Mouse (Mus musculus) lung, postnatal 4 days (tissue): Measurements from ENCODE around the gene Prkch.
"Not testable (repeated sequence)": the region's sequence is repeated elsewhere in the genome, so short reads cannot be mapped to it uniquely, and the experiment has no call there.

Source experiments
- DNase-seq, 2 experiments: peaks; one replicate each; pipeline ENCODE4 v3.0.0; 2021

The Prkch gene

DNA sequence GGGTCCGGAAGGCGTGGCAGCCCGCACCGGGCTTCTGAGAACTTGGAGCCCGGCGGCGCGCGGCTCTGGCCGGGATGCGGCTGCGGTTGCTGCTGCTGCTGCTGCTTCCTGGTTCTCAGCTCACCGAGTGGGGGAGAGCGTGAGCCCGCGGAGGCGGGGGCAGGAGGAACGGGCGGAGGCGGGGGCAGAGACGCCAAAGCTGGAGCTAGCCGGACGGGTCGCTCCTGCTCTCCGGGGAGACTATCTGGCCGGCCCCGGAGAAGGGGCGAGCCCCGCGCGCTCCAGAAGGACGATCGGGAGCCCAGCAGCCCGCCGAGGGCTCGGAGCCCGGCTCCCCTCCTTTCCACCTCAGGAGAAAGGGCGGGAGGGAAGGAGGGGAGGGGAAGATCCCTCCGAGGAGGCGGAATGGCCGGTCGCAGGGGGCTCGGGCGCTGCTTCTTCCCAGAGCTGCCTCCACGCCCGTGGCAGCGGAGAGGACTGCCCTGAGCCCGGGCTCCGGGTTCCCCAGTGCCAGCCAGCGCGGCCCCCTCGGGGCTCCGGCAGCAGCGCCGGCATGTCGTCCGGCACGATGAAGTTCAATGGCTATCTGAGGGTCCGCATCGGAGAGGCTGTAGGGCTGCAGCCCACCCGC lies at the start of gene Prkch:
Prkch (plus strand) TSS at position 187 of the 631 bp plus-strand sequence.
- peak; percentile 90 to 93 for DNase-seq

DNA sequence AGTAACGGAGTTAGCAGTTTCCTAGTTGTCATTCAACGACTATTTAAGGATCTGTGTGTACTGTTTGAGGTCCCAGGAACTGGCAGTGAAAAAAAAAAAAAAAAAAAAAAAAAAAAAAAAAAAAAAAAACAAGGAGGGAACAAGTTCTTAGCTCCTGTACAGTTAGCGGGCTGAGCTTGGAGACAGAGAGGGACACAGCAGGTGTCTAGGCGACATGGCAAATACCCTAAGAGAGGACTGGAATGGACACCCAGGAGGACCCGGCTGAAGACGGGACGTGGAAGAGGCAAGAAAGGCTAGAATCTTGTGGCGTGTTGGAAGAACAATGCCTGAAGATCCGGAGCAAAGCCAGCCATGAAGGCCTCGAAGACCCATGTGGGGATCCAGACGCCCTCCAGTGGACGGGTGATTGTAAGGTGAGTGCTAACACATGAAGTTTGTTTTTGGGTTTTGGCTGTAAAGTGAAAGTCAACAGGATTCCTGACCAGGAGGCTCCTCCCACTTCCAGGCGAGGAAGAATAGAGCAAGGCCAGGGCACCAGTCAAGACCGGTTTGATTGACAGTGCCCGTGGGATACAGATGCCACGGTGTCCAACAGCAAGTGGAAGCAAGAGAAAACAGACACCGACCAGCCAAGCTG lies 47.0 kb upstream of the Prkch start:
- DNase-seq = peak; percentile 54 to 65

DNA sequence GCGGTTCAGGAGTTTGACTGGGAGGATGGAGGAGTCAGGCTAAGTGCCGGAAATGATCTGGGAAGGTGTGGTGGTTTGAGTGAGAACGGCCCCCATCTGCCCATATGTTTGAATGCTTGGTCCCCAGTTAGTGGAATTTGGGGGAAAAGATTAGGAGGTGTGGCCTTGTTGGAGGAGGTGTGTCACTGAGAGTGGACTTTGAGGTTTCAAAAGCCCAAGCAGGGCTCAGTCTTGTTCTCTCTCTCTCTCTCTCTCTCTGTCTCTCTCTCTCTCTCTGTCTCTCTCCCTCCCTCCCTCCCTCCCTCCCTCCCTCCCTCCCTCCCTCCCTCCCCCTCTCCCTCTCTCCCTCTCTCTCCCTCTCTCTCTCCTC lies 46.5 kb upstream of the Prkch start:
- not testable (repeated sequence) for DNase-seq

DNA sequence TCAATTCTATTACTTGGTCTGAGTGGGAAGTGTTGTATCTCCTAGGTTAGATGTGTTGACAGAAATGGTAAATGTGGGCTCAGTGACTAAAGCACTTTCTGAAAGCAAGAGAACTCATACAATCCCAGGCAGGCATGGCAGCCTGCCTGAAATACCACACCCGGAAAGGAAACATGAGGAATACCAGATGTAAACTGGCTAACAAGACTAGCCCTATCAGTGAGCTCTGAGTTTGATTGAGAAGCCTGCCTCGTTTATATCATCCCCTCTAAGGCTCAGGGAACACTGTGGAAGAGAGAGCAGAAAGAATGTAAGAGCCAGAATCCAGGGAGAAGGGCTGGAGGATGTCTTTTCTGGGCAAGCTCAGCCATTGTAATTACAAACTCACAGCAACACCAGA lies 45.4 kb upstream of the Prkch start:
- peak in 1 of 2 experiments; percentile 11 for DNase-seq

DNA sequence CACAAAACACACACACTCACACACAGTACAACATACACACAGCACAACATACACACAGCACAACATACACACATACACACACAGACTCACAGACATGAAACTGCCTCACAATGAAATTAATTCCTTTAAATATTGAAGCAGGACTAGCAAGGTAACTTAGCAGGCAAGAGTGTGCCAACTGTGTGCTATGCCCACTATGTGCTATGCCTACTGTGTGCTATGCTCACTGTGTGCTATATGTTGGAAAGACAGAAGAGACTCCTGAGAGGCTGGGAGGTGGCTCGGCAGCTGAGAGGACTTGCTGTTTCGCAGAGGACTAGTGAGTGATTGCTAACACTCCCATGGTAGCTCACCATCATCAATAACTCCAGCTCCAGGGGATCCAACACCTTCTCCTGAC lies 44.2 kb upstream of the Prkch start:
- peak in 1 of 2 experiments; percentile 6 for DNase-seq

DNA sequence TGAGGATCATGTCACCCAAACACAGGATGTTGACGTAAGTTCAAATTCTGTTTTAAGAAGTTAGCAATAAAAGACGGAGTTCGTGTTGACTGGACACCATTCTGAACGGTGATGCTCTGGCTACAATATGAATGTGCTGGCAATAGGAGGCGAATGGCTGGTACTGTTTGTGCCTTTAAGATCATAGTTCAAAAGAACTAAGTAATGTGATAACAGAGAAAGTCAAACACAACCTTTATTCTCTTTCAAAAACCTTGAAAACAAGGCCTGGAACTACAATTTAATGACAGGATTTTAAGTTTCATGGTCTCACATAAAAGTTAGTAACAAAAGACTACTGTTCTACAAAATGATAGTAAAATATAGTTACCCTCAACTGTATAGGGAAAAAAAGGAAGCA lies 41.4 kb upstream of the Prkch start:
- DNase-seq = no peak

DNA sequence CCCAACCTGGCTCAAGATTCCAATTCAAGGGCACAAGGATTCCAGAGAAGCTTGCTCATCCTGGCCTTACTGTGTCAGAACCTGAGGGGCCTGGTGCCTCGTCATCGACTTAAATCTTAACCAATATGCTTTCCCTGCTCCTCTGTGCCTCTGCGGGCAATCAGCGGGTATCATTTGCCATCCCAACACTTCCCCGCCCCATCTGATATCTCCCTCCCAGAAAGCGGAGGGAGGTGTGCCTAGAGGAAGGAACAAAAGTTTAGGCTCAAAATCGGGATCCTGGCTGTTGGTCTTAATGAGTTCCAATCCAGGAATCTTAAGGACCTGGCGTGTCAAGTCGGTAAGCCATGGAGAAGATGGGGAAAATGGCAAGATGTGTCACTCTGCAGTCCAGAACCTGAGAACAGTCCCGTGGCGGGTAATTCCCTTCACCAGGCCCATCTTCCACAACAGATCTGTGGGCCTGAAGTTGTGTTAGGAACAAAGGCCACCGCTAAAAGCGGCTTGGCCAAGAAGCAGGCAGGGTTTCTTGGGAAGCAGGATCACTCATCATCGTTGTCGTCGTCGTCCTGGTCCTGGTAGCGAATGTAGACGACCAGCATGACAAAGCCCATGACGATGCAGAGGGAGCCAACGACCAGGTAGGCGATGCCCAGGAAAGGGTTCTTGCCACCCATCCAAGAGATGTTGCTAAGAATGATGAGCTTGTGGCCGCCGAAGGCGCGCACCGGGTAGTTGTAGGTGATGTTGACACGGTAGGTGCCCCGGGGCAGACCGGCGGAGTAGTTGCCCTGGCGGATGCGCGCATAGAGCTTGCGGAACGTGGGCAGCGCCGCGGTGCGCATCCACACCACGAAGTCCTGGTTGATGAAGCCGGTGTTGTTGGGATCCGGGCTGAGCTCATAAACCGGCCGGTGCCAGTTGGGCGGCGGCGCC lies 39.6 kb upstream of the Prkch start:
- no peak for DNase-seq

DNA sequence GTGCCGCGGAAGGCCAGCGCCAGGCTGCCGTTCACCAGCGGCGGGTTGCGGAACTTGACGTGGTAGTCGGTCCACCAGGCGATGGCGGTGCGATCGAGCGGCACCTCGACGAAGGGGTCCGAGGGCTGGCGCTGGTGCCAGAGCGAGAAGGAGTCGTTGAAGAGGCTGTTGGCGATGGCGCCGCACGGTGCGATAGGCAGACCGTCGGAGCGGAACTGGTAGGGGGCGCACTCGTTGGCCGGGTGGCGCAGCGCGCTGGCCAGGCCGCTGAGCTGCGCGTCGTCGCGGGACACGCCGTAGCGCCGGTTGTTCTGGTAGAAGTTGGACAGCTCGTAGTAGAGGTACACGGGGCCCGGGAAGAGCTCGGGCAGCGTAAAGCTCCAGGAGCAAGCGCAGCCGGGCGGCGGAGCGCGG lies 38.9 kb upstream of the Prkch start:
- peak; percentile 59 to 67 for DNase-seq

DNA sequence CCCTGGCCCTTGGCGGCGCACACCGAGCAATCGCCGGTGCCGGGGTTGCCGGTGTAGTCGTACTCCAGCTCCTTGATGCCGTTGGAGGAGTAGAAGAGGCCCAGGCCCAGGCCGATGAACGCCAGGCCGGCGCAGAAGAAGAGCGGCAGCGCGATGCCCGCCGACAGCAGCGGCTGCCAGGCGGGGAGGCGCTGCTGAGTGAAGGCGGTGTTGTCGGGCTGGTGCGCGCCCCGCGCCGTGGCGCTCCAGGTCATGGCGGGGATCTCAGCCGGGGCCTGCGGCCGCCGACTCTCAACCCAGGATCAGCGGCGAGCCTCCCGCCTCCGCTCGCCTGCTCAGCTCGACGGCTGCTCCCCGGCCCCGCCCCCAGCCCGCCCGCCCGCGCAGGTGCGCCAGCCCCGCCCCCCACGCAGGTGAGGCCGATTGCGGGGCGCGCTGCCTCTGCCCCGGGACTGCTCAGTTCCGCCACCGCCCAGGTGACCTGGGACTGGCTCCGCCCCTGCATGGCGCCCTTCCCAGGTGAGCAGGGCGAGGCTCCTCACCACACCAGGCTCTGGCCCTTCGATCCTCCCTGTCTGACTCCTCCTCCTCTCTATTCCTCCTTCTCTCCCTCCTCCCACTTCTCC lies 38.4 kb upstream of the Prkch start, which contains the start of gene Tmem30b:
Tmem30b (minus strand) TSS at position 307 of the 626 bp plus-strand sequence.
- DNase-seq = peak; percentile 72 to 89

DNA sequence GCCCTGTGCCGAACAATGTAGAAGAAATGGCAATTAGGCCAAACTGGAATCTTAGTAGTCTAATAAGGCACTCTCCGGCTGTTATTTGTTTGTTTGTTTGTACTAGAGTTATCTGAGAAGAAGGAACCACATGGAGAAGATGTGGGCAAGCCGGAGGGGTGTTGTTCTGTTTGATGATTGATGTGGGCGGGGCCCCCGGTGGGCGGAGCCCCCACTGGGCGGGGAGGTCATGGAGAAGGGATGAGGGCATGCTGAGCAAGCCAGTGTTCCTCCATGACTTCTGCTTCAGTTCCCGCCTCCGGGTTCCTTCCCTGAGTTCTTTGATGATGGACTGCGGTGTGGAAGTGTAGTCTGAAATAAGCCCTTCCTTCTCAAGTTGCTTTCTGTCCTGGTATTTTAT lies 37.0 kb upstream of the Prkch start:
- no peak for DNase-seq

DNA sequence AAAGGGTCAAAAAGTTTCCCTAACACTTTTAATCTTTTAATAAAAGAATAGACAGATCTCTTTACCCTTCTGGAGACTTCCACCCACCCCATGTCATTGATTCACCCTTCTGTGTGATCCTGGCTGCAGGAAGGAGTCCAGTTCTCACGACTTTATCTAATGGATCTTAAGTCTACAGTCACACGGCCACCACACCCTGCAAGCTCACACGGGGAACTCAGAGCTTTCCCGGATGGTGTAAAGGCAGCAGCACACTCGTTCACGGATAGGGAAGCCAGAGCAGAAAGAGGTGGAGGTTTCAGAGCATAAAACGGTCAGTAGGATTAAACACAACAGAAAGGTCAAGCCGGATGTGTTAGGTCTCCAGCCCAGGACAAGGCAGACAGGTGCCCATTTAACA lies 36.3 kb upstream of the Prkch start:
- no peak for DNase-seq

DNA sequence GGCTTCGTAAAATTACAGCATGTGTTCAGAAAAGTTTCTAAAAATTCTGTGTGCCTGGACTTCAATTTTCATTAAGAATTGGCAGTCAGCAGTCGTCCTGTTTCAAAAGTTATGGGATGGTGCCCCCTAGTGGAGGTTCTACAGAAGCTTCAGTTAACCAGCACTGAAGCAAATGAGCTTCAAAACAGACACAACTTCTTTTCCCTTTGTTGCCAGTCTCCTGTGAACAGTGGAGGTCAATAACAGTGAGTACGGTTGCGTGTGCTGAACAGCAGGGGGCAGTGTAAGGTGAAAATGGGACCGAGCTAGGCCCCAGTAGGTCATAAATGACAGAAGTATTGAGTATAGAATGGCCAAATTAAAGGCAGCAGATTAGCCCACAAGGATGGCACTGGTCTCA lies 30.4 kb upstream of the Prkch start:
- DNase-seq = peak in 1 of 2 experiments; percentile 77

DNA sequence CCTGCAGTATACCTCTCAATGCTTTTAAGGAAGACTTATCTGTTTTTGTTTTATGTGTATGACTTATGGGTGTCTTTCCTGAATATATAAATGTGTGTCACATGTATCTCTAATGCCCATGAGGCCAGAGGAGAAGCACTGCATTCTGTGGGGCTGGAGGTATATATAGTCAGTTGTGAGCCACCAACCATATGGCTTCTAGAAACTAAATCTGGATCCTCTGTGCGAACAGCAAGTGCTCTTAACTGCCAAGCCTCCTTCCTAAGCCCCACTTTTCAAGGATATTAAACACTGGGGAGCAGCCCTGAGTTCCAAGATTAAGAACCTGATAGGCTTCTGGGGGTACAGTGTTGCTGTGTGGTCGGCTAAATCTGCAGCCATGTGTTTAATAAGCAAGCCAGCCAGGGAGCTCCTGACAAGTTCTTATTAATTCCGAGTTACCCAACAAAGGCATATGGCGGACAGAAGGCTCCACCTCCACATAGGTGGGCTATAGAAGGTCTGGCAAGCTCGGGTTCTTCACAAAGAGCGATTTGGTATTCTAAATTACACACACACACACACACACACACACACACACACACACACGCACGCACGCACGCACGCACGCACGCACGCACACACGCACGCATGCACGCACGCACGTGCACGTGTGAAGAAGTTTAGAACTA lies 25.9 kb upstream of the Prkch start:
- DNase-seq = no peak

DNA sequence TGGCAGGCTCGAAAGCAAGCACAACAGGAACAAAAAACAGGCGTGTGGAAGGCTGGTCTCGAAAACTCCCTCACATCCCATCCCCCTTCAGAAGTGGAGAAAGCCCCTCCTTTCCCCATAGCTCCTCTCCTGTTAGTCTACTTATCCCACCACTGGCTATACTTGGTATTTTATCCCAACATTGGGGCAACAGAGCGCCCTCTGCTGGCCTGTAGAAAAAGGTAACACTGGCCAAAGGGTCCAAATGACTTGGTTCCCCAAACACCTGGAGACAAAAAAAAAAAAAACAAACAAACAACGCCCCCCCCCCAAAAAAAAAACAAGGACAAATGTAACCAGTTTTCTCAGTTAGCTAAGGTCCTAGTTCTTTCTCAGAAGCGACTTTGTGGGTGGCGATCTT lies 24.5 kb upstream of the Prkch start:
- no peak for DNase-seq

DNA sequence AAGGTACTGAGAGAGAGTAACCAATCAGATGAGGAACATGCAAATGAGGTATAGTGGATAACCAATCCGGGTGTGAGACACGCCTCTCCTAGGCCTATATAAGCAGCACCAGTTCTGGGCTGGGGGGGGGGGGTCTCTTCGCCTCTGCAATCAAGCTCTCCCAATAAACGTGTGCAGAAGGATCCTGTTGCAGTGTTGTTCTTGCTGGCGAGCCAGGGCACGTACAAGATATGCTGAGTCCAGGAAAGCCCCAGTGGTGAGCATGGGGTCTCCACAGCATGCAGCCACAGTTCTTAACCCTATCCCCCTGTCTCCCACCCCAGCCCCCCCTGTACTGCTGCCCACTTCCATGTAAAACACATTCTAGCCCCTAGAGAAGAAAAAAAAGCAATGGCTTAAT lies 21.5 kb upstream of the Prkch start:
- DNase-seq = not testable (repeated sequence)

DNA sequence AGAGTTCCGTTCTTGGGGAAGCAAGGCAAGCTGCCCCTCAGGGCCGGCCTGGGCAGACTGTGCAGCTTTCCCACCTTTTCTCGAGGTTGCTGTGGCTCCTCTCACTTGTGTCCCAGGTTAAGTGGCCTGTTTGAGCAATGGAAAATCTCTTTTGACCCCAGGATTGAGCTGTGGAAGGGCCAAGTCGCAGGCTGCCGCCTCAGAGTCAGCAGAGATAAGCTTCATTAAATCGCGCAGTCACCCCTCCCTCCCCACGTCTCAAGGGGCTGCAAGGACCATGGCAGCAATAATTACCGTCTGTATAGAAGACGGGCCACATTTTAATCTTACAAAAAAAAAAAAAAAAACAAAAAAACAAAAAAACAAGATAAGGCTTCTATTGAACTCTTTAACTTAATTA lies 20.4 kb upstream of the Prkch start:
- no peak for DNase-seq

DNA sequence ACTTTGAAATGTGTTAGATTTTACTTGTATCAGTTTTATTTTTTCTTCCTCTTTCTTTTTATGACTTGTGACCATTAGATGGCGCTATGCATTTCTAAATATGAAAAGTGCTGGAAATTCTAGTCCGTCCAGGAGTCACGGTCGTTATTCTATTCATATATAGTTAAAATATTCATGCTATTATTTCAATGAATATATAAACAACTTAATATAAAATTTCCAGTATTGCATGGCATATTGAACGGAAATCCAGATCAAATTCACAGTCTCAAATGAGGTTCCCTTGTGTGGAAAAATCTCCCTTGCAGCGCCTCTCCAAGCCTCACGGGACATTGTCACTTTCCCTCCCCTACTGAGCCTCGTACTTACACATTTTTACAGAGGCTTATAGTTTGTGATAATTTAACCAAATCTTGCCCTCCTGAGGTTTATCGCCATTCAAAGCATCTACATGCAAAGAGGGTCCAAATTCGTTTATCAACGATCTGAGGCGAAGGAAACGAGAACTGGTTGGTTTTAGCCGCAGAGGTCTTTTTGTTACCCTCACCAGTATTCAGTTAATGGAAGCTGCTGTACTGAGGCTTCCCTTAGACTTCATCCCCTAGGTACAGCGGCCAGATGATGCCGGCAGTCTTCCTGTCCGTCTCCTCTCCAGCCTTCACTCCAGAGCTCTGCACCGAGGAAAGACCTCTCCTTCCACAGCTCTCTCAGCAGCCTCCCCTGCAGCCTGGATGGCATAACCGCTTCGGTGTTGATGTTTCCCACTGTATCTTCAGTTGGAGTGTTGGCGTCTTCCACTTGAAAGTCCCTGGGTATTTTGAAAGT lies 19.6 kb upstream of the Prkch start:
- peak in 1 of 2 experiments; percentile 16 for DNase-seq

DNA sequence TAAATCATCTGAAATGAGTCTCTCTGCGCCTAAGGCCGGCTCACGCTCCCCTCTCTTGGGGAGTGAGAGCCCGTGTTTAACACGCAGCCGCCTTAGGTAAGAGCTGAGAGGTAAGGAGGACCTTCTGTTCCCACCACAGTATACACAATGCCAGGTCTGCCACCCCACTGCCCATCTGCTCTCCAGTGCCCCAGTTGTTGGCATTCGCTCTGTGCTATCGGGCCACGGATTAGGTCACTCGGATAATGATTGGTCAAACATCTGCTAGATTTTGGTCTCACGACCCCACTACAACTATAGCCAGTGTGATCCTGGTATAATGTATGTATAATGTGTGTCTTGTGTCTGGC lies 19.0 kb upstream of the Prkch start:
- DNase-seq = no peak

DNA sequence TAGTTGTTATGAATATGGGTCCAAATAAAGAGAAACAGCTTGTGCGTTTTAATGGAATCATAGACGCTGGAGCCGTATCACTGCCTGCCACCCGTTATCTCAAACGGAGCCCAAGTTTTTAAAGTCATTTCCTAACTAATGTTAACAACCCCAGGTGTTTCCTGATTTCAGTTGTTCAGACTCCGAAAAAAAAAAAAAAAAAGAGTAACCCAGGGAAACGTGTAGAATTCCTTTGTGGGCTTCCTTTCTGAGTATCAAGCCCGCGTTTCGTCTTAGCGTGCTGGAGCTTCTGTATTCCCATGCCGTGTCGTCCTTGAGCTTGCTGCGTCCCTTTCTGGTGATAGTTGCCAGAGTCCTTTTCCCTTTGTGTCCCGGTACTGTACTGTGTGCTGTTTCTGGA lies 10.0 kb upstream of the Prkch start:
- peak in 1 of 2 experiments; percentile 42 for DNase-seq

DNA sequence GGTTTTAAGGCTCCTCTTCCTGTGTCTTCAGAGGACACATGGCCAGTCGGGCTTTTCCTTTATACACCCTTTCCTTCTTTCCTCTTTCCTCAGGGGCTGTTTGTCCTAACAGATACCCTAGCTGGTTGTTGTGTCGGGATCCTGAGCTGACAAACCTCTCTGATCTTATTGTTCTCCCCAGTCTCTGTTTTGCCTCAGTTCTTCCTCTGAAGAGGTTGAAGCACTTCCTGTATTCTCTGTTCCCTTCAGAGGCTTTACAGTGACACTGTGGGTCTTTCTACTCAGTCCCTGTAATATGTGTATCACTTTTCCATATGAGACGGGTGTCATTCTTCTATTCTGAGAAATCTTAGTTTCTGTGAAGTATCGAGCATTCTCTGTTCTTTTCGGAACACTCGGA lies 6.5 kb upstream of the Prkch start:
- no peak for DNase-seq

DNA sequence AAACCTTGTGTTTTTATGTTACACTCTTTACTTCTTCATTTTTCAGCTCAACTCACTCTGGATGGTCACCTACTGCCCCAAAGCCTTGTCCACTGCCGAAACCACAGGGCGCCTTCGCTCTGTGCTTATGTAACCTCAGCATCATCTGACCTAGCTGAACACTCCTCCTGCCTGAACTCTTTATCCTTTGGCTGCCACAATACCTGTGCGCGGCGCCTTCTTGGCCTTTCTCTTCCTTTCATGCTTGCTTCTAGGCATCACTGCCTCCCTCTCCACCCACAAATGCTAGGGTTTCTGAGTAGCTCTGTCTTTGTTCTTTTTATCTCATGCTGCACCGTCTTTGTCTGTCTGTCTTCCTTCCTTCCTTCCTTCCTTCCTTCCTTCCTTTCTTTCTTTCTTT lies 3.8 kb upstream of the Prkch start:
- no peak for DNase-seq

DNA sequence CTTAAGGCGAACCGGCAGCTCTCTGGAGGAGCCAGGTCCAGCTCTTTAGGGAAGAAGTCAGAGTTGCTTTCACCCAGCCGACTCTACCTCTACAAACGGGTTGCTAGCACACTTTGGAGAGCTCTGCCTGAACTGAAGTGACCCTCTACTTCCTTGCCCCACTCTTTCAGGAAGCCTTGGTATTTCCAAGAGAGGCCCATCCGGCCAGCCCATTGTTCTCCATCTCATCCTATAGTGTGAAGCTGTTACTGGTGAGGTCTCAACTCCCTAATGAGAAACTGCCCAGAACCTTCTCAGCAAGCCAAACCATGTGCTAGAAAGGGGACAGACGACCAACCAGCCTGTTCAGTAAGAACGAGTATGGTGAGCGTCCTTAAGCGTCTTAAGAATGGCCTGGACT lies 1.3 kb upstream of the Prkch start:
- peak; percentile 27 to 64 for DNase-seq
